Mouse (Mus musculus): ENCODE results near the gene Gm37240.

- no peak for TF ChIP-seq CTCF (IDR thresholded peaks at IDR 0.05; ENCODE audit: low read depth, low read length)
- TF ChIP-seq EP300 (IDR thresholded peaks at IDR 0.05; ENCODE audit: insufficient read depth, low read depth, low read length) = no peak
- no peak for TF ChIP-seq POLR2A (IDR thresholded peaks at IDR 0.05; ENCODE audit: insufficient read depth, low read length)
Observed at GRCm38 (mm10) chr3:85757944-85758343, 129.4 kb downstream of the Gm37240 start.

Data from ES-Bruce4 (cell line).